Mouse (Mus musculus) forebrain, embryonic 14.5 days (tissue): ENCODE results near the gene Gpc4. TPM values are rescaled to one million over a fixed set of nuclear protein-coding genes. Genes with fewer than 3 reads are reported as not detected.

Experiments
- ATAC-seq: fragments of 200-750 bp; cut with Nextera tagmentation; 2 replicates; pipeline ENCODE4 v1.8.0; 2017; ENCODE audit warnings: mild to moderate bottlenecking, moderate library complexity
- DNase-seq: peaks from one replicate; pipeline ENCODE4 v3.0.0-alpha.2; 2015; ENCODE audit warnings: low spot score
- H3K27ac ChIP-seq: fragments of 300-500 bp; sonication (generic); 2 replicates; pipeline ENCODE4 v1.5.1; 2014; ENCODE audit warnings: low read depth, mild to moderate bottlenecking, control low read depth, low read length, moderate library complexity
- H3K27me3 ChIP-seq: fragments of 300-500 bp; sonication (generic); replicated peaks from 2 replicates; pipeline ENCODE4 v1.6.1; 2014; ENCODE audit warnings: low read length, control low read depth, mixed read lengths; ENCODE audit not compliant: control insufficient read depth, insufficient read depth
- H3K36me3 ChIP-seq: fragments of 300-500 bp; sonication (generic); 2 replicates; pipeline ENCODE4 v1.6.1; 2014; ENCODE audit warnings: low read length, control low read depth; ENCODE audit not compliant: control insufficient read depth, insufficient read depth
- H3K4me1 ChIP-seq: fragments of 300-500 bp; sonication (generic); 2 replicates; pipeline ENCODE4 v1.6.1; 2014; ENCODE audit warnings: antibody characterized with exemption, low read length, control low read depth; ENCODE audit not compliant: control insufficient read depth, insufficient read depth
- H3K4me2 ChIP-seq: fragments of 300-500 bp; sonication (generic); 2 replicates; pipeline ENCODE4 v1.6.1; 2014; ENCODE audit warnings: mild to moderate bottlenecking, control low read depth, low read length
- H3K4me3 ChIP-seq: fragments of 300-500 bp; sonication (generic); 2 replicates; pipeline ENCODE4 v1.5.1; 2014; ENCODE audit warnings: low read depth, low read length, control low read depth
- H3K9ac ChIP-seq: fragments of 300-500 bp; sonication (generic); 2 replicates; pipeline ENCODE4 v1.6.1; 2014; ENCODE audit warnings: mild to moderate bottlenecking, low read length, control low read depth, moderate library complexity
- H3K9me3 ChIP-seq: fragments of 300-500 bp; sonication (generic); replicated peaks from 2 replicates; pipeline ENCODE4 v1.6.1; 2016; ENCODE audit warnings: low read length, control low read depth, mixed read lengths; ENCODE audit not compliant: control insufficient read depth
- WGBS: fragments of 180-500 bp; shearing (Covaris S2); extraction: QIAGEN DNeasy Blood & Tissue Kit; methylation state at CpG from one replicate; pipeline ENCODE4 v1.1.7; 2014; 5-methylcytosine and 5-hydroxymethylcytosine counted together
- polyA plus RNA-seq: library from polyadenylated mRNA; unstranded; fragments of >200 nt; fragmentation: Nextera tagmentation; extraction: Ambion mirVana; gene quantifications from 2 replicates; pipeline ENCODE4 v1.2.1, GENCODE M21; 2014

The Gpc4 gene
- polyA plus RNA-seq, 1 experiment from 2014 or later: 25.4 TPM

DNA sequence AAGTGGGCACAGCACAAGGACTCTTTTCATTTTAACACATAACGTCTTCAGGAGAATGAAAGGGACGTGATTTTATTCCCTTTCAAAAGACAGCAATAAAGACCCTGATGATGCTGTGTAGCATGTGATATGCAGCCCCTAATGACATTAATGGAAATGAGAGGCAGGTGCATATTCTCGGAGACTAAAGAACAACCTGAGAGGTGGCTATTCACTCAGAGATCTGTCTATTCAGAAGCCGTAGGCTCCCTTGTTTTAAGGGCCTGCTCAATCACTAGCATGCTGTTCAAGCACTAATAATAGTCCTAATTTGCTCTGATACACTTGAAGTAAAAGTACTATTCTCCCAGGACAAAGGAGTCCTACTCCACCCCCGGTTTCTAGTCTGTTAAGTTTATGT lies 27.0 kb downstream of the Gpc4 start:
- H3K9me3 ChIP-seq: no peaks in the 10 kb centered on the region
- no peak overlapping the region for H3K27ac ChIP-seq
- no peaks in the 10 kb centered on the region for H3K4me1 ChIP-seq
- H3K4me3 ChIP-seq: no peak overlapping the region
- H3K4me2 ChIP-seq: no peak overlapping the region
- no peak for DNase-seq
- H3K9ac ChIP-seq: no peak overlapping the region
- ATAC-seq: peak; percentile 71
- no peaks in the 10 kb centered on the region for H3K36me3 ChIP-seq
- no peaks in the 10 kb centered on the region for H3K27me3 ChIP-seq
- WGBS: 29% methylated on average over 5 of the region's 5 CpGs

DNA sequence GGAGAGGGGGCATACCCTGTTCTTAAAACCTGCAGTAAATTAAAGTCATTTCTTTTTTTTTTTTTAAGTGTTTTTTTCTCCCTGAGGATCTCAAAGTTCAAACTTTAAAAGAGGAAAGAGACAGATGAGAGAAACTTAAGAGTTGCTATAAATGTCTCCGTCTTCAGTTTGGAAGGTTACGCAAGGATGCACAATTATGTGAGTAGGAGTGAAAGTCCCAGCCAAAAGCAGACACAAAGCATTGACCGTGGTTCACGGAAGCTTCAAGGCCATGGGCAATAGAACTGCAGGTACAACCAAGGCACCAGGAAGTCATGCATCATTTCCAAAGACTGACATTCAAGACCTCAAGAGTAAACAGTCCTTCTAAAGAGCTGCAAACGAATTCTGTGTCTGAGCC lies 28.5 kb downstream of the Gpc4 start:
- DNase-seq (no peak), ATAC-seq (no peak)
- Histone ChIP-seq H3K4me3 (no peak overlapping the region), H3K9ac (no peak overlapping the region), H3K27me3 (no peaks in the 10 kb centered on the region), H3K4me2 (no peak overlapping the region), H3K9me3 (no peaks in the 10 kb centered on the region), H3K4me1 (no peaks in the 10 kb centered on the region), H3K27ac (no peak overlapping the region), H3K36me3 (no peaks in the 10 kb centered on the region)
- WGBS: 75% methylated on average over 5 of the region's 5 CpGs

DNA sequence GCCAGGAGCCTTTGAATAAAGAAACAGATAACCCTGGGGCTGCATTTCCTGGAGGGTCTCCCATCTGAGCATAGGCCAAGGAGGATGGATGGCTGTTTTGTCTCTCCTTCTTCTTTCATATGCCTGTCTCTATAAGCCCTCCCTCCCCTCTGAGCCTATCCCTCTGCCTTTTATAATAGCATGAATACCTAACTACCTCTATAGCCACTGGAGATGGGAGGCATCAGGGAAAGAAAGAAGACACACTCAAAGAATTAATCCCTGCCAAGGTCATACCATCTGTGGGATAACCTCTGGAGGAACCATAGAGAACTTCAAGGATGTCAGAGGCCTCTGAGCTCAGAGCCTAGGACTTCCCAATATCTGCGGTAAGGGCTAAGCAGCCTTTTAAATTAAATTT lies 35.4 kb downstream of the Gpc4 start:
- Histone ChIP-seq H3K27me3 (no peaks in the 10 kb centered on the region), H3K4me2 (no peak overlapping the region), H3K36me3 (no peaks in the 10 kb centered on the region), H3K9ac (no peak overlapping the region), H3K27ac (no peak overlapping the region), H3K4me1 (no peaks in the 10 kb centered on the region), H3K4me3 (no peak overlapping the region), H3K9me3 (no peaks in the 10 kb centered on the region)
- 93% methylated on average over 1 of the region's 1 CpGs for WGBS
- ATAC-seq: no peak
- no peak for DNase-seq

DNA sequence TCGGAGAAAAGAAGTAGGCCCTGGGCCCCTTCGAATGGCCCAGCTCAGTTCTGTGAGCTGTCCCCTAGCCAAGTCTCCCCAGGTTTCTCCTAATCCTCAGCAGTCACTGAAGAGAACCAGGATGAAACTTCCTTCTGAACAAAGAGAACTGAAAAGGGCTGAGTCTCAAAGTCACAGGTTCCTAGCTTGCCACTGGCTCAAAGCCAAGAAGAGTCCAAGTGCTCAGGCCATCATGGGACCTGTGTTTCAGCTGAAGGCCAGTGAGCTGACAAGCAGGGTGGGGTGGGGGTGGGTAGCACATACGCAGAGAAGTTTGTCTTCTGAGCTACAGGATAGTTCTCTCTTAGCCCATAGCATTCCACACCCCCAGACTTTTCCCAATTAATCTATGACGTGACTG lies 36.3 kb downstream of the Gpc4 start:
- H3K4me3 ChIP-seq: no peak overlapping the region
- H3K4me1 ChIP-seq: no peaks in the 10 kb centered on the region
- no peaks in the 10 kb centered on the region for H3K9me3 ChIP-seq
- 63% methylated on average over 4 of the region's 4 CpGs for WGBS
- H3K27me3 ChIP-seq: no peaks in the 10 kb centered on the region
- no peaks in the 10 kb centered on the region for H3K36me3 ChIP-seq
- H3K9ac ChIP-seq: no peak overlapping the region
- DNase-seq (no peak), ATAC-seq (no peak)
- H3K27ac ChIP-seq: no peak overlapping the region
- H3K4me2 ChIP-seq: no peak overlapping the region

DNA sequence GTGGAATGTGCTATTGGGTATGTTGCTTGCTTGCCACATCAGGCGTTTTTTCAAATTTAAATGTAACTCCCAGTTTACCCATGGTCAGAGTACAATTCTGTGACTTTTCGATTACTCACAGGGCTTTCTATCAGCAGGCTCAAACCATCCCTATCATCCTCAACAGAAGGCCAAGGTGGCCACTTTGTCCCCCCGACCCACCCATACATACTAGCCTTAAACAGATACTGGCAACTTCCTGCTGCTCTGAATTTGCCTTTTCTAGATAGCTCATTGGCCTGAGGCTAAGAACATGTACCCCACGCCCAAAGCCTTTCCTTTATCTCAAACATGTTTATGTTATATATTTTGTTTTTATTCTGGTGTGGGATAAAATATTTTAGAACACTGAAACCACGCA lies 51.4 kb downstream of the Gpc4 start:
- Histone ChIP-seq H3K4me1 (0 out of 2 replicates have a peak, but pooled peaks cover 3% of the 10 kb centered on the region), H3K27me3 (no peaks in the 10 kb centered on the region), H3K4me2 (no peak overlapping the region), H3K9ac (no peak overlapping the region), H3K27ac (no peak overlapping the region), H3K36me3 (no peaks in the 10 kb centered on the region), H3K9me3 (no peaks in the 10 kb centered on the region), H3K4me3 (no peak overlapping the region)
- DNase-seq: no peak
- no peak for ATAC-seq
- 89% methylated on average over 5 of the region's 5 CpGs for WGBS

DNA sequence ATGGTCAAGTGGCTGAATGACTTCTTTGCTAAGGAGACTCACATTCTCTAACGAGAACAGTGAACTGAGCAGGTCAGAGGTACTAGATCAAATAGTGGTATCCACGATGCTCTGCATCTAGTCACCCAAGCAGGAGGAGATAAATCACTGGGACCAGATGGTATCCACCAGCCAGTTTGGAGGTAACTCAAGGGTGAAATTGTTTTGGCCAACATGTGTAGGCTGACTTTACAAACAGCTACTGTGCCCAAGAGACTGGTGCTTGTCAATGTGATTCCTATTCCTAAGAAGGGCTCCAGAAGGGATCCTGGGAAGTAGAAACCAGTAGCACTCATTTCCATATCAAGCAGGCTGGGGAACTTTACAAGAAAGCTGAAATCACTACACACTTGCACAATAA lies 55.4 kb downstream of the Gpc4 start:
- ATAC-seq: no peak
- 41% methylated on average over 2 of the region's 2 CpGs for WGBS

DNA sequence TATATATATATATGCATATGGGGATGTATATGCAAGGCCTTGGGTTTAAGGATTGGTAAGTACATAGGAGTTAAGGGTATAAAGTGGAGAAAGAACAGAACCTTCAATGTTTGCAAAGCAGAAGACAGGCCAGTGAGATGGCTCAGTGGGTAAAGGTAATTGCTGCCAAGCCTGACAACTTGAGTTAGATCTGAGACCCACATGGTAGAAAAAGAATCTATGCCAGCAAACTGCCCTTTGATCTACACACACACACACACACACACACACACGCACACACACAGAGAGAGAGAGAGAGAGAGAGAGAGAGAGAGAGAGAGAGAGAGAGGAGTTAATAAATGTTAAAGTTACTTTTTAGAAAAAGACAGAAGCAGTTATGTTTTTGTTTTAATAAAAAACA lies 56.1 kb downstream of the Gpc4 start:
- H3K27ac ChIP-seq: no peak overlapping the region
- no peaks in the 10 kb centered on the region for H3K27me3 ChIP-seq
- H3K4me2 ChIP-seq: no peak overlapping the region
- H3K4me1 ChIP-seq: 0 out of 2 replicates have a peak, but pooled peaks cover 3% of the 10 kb centered on the region
- no peaks in the 10 kb centered on the region for H3K36me3 ChIP-seq
- no peak overlapping the region for H3K4me3 ChIP-seq
- WGBS: 69% methylated on average over 1 of the region's 1 CpGs
- ATAC-seq (no peak), DNase-seq (no peak)
- H3K9ac ChIP-seq: no peak overlapping the region
- no peaks in the 10 kb centered on the region for H3K9me3 ChIP-seq

More for the DNA sequence above, 55.4 kb downstream of the Gpc4 start:
- H3K36me3 ChIP-seq: no peaks in the 10 kb centered on the region
- H3K4me2 ChIP-seq: no peak overlapping the region
- no peaks in the 10 kb centered on the region for H3K27me3 ChIP-seq
- no peak overlapping the region for H3K4me3 ChIP-seq
- H3K4me1 ChIP-seq: 0 out of 2 replicates have a peak, but pooled peaks cover 3% of the 10 kb centered on the region
- no peaks in the 10 kb centered on the region for H3K9me3 ChIP-seq
- H3K27ac ChIP-seq: no peak overlapping the region
- DNase-seq: no peak
- H3K9ac ChIP-seq: no peak overlapping the region

DNA sequence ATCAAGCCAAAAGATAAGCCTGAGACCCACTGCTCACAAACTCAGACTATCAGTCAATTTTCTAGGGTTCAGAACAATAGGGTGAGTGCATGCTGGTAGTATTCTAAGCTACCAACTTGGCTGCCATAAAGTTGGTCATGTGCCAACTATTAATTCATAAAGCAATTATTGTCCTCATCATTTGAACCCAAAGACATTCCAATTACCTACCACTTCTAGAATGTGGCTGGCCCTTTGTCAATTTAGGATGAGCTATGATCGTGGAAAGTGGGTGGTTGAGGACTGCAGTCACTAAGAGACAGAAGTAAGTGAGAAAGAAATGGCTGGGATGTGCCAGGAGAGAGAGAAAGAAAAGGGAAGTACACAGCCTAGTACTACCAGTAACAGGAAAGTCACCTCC lies 61.3 kb downstream of the Gpc4 start:
- no peak overlapping the region for H3K4me2 ChIP-seq
- DNase-seq (no peak), ATAC-seq (no peak)
- H3K4me1 ChIP-seq: no peaks in the 10 kb centered on the region
- no peaks in the 10 kb centered on the region for H3K9me3 ChIP-seq
- H3K27me3 ChIP-seq: no peaks in the 10 kb centered on the region
- 65% methylated on average over 1 of the region's 1 CpGs for WGBS
- no peak overlapping the region for H3K27ac ChIP-seq
- H3K9ac ChIP-seq: no peak overlapping the region
- H3K4me3 ChIP-seq: no peak overlapping the region
- H3K36me3 ChIP-seq: no peaks in the 10 kb centered on the region

DNA sequence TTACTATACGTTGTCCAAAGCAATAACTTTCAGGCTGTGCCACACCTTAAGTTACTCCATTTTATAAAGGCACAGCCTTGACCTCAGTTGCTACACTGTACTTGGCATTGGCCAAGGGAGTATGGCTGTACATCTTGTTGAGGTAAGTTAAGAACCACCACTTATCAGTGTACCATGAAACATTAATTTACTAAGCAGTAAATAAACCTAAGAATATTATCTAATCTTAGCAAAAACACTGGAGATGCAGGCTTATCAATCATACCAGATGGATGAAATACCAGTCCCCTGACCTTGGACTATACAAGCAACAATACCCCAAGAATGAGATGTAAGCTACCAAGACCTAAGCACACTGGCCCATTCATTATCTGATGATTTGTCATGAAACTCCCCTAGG lies 63.1 kb downstream of the Gpc4 start:
- no peak overlapping the region for H3K27ac ChIP-seq
- no peaks in the 10 kb centered on the region for H3K4me1 ChIP-seq
- H3K27me3 ChIP-seq: no peaks in the 10 kb centered on the region
- ATAC-seq: no peak
- no peak overlapping the region for H3K9ac ChIP-seq
- no peak for DNase-seq
- H3K4me2 ChIP-seq: no peak overlapping the region
- H3K36me3 ChIP-seq: no peaks in the 10 kb centered on the region
- no peak overlapping the region for H3K4me3 ChIP-seq
- WGBS: 81% methylated on average over 1 of the region's 1 CpGs
- no peaks in the 10 kb centered on the region for H3K9me3 ChIP-seq
